Mouse (Mus musculus): Measurements from ENCODE around the gene Mtfr1l. TPM values are rescaled to one million over a fixed set of nuclear protein-coding genes. Genes with fewer than 3 reads are reported as not detected.
A peak's percentile ranks its signal among the peaks of the same experiment; 100 is the strongest.
"Not testable (repeated sequence)": the region's sequence is repeated elsewhere in the genome, so short reads cannot be mapped to it uniquely, and the experiment has no call there.

Gene Mtfr1l
- polyA plus RNA-seq, 1 experiment from 2014 or later: 147 TPM

DNA sequence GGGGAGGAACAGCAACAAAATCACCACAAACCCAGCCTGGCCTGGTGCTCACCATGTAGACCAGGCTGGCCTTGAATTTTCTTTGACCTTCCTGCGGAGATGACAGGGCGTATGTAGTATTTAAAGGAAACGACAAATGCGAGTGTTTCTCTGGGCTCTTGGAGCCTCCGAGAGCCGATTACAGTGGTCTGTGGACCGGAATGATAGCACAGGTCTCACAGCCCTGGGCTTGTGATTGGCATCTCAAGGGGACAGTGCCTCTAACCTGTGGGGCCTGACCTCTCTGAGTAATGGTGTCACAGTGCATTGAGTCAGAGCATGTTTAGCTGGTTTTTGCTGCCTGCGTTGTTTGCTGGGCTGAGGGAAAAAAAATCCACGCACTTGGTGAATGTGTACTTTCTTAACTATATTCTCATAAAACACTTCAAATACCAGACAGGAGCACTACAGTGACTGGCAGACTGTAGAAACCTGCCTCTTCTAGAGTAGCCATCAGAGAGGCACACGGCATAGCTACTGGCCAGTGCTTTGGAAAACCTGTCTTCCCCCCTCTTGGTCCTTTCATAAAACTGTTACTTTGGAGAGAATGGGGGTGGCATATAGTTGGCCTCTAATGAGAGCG, 20.8 kb downstream of the Mtfr1l start:
- H3K4me2 ChIP-seq: no peak overlapping the region

DNA sequence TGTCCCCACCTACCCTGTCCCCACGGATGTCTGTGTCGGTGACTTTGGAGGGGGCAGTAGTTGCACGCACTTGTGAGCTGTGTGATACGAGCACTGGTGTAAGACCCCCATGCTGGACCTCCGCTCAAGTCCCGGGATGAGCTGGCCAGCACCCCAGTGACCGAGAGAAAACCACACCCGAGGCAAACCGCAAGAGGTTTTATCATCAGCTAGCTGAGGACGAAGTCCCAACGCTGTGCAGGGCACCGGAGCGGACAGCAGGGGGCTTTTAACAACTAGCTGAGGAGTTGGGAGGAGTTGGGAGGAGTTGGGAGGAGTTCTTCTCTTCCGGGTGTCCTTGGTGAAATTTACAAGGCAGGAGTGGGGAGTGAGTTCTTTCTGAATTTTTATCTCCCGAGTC, 22.4 kb downstream of the Mtfr1l start:
- no peak for ATAC-seq (replicated peaks; ENCODE audit: insufficient number of reproducible peaks, insufficient read depth, low FRiP score, low read depth)
- Histone ChIP-seq H3K9ac (no peak overlapping the region), H3K27ac (peak overlapping the region; percentile 68; the same call in 1 of the 2 replicates), H3K4me2 (peak overlapping the region; percentile 53), H3K36me3 (no peaks in the 10 kb centered on the region), H3K9me3 (replicated peaks) (no peaks in the 10 kb centered on the region), H3K4me1 (replicated peaks) (peaks cover 52% of the 10 kb centered on the region), H3K27me3 (no peaks in the 10 kb centered on the region), H3K4me3 (peak overlapping the region; percentile 29)
- WGBS: 13% methylated on average over 15 of the region's 15 CpGs

More for the DNA sequence above, 20.8 kb downstream of the Mtfr1l start:
- no peaks in the 10 kb centered on the region for H3K27me3 ChIP-seq
- H3K36me3 ChIP-seq: no peaks in the 10 kb centered on the region
- H3K9me3 ChIP-seq (replicated peaks): no peaks in the 10 kb centered on the region
- no peak overlapping the region for H3K27ac ChIP-seq
- 85% methylated on average over 11 of the region's 11 CpGs for WGBS
- ATAC-seq (replicated peaks; ENCODE audit: insufficient number of reproducible peaks, insufficient read depth, low FRiP score, low read depth): no peak
- no peak overlapping the region for H3K4me3 ChIP-seq
- peaks cover 60% of the 10 kb centered on the region for H3K4me1 ChIP-seq (replicated peaks)
- no peak overlapping the region for H3K9ac ChIP-seq

DNA sequence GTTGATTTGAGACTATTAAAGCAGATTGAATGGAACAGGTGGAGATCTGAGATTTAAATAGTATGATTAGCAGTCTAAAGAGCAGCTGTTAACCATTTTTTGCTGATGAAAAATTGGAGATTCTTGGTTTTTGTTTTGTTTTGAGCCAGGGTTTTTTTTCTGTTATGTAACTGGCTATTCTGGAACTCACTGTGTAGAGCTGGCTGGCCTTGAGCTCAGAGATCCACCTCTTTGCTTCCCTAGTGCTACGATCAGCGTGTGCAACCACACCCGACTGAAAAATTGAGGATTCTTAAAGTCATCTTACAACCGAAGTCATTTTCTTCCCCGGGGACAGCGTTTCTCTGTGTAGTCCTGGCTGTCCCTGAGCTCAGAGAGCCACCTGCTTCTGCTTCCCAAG, 23.5 kb downstream of the Mtfr1l start:
- peak overlapping the region; percentile 70; the same call in 1 of the 2 replicates for H3K9ac ChIP-seq
- H3K9me3 ChIP-seq (replicated peaks): no peaks in the 10 kb centered on the region
- peak overlapping the region; percentile 75 for H3K4me3 ChIP-seq
- no peaks in the 10 kb centered on the region for H3K27me3 ChIP-seq
- H3K27ac ChIP-seq: no peak overlapping the region
- peak overlapping the region; percentile 97 for H3K4me2 ChIP-seq
- 65% methylated on average over 6 of the region's 6 CpGs for WGBS
- ATAC-seq (replicated peaks; ENCODE audit: insufficient number of reproducible peaks, insufficient read depth, low FRiP score, low read depth): no peak
- peaks cover 41% of the 10 kb centered on the region for H3K4me1 ChIP-seq (replicated peaks)
- H3K36me3 ChIP-seq: no peaks in the 10 kb centered on the region

DNA sequence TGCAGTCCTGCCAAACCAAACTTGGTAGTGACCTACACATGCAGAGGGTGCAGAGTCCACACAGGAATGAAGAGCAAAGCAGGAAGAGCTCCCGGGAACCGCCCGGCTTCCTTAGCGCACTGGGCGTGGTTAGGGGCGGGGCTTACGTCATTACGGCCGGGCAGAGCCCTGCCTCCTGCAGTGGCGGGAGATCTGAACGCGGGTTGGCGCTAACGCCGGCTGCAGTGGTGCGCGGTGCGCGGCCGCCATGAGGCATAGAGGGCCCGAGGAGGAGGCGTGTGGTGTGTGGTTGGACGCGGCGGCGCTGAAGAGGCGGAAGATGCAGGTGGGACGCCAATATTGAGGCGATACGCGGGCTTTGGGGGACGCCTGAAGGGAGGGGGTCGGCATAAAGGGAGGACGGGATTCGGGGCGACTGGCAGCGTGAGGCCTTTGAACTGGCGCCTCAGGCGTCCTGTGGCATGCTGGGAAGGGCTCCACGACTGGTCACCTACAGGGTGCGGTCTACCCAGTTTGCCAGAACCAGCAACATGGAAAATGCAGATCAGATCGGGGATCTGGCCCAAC, 24.3 kb downstream of the Mtfr1l start, which contains the start of gene Aunip:
Gene Aunip, plus strand, starts transcription at position 155 of the 567 bp plus-strand sequence.
- peak; percentile 91 for ATAC-seq (replicated peaks; ENCODE audit: insufficient number of reproducible peaks, insufficient read depth, low FRiP score, low read depth)

DNA sequence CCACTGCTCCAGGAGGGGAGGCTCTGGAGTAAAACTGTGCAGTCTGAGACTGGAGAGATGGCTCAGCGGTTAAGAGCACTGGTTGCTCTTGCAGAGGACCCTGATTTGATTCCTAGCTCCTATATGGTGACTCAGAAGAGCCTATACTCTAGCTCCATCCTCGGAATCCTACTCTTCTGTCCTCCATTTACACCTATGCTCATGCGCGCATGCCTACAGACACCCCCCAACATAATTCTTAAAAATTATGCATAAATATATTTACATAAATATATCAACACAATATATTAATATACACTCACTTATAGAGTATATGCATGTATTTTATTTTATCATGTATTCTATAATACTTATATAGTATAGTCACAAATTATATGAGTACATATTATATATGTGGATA, 24.8 kb downstream of the Mtfr1l start:
- peak overlapping the region; percentile 97 for H3K4me2 ChIP-seq
- peaks cover 31% of the 10 kb centered on the region for H3K4me1 ChIP-seq (replicated peaks)
- peak overlapping the region; percentile 75 for H3K4me3 ChIP-seq
- no peaks in the 10 kb centered on the region for H3K27me3 ChIP-seq
- no peak for ATAC-seq (replicated peaks; ENCODE audit: insufficient number of reproducible peaks, insufficient read depth, low FRiP score, low read depth)
- no peaks in the 10 kb centered on the region for H3K9me3 ChIP-seq (replicated peaks)
- no peak overlapping the region for H3K27ac ChIP-seq
- WGBS: 78% methylated on average over 4 of the region's 4 CpGs
- H3K36me3 ChIP-seq: no peaks in the 10 kb centered on the region
- H3K9ac ChIP-seq: no peak overlapping the region

More for the DNA sequence above, 24.3 kb downstream of the Mtfr1l start, which contains the start of gene Aunip:
- H3K36me3 ChIP-seq: no peaks in the 10 kb centered on the region
- peak within 1 kb of the TSS; percentile 51 for H3K27ac ChIP-seq
- H3K4me2 ChIP-seq: peak within 1 kb of the TSS; percentile 97
- no peaks in the 10 kb centered on the region for H3K9me3 ChIP-seq (replicated peaks)
- H3K4me1 ChIP-seq (replicated peaks): peaks cover 37% of the 10 kb centered on the region
- WGBS: under 1% methylated on average over 42 of the region's 42 CpGs
- no peaks in the 10 kb centered on the region for H3K27me3 ChIP-seq
- peak within 1 kb of the TSS; percentile 70 for H3K9ac ChIP-seq
- peak within 1 kb of the TSS; percentile 75 for H3K4me3 ChIP-seq

DNA sequence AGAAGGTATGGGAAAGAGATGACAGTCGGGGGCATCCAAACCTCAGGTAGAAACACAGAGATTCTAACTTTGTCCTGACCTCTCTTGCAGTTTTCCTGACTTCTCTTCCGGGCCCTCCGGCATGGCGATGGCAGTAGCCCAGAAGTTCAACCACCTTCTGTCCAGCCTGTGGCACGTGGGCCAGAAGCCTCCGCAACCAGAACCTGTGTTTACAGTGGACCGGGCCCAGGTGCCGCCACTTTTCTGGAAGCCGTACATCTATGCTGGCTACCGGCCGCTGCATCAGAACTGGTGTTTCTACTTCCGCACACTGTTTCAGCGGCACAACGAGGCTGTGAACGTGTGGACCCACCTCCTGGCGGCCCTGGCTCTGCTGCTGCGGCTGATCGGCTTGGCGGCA, 28.5 kb downstream of the Mtfr1l start:
- Histone ChIP-seq H3K9me3 (replicated peaks) (no peaks in the 10 kb centered on the region), H3K4me3 (no peak overlapping the region), H3K4me1 (replicated peaks) (peaks cover 13% of the 10 kb centered on the region), H3K4me2 (no peak overlapping the region), H3K9ac (no peak overlapping the region), H3K27me3 (no peaks in the 10 kb centered on the region), H3K27ac (no peak overlapping the region), H3K36me3 (no peaks in the 10 kb centered on the region)
- ATAC-seq (replicated peaks; ENCODE audit: insufficient number of reproducible peaks, insufficient read depth, low FRiP score, low read depth): no peak
- 90% methylated on average over 19 of the region's 19 CpGs for WGBS

DNA sequence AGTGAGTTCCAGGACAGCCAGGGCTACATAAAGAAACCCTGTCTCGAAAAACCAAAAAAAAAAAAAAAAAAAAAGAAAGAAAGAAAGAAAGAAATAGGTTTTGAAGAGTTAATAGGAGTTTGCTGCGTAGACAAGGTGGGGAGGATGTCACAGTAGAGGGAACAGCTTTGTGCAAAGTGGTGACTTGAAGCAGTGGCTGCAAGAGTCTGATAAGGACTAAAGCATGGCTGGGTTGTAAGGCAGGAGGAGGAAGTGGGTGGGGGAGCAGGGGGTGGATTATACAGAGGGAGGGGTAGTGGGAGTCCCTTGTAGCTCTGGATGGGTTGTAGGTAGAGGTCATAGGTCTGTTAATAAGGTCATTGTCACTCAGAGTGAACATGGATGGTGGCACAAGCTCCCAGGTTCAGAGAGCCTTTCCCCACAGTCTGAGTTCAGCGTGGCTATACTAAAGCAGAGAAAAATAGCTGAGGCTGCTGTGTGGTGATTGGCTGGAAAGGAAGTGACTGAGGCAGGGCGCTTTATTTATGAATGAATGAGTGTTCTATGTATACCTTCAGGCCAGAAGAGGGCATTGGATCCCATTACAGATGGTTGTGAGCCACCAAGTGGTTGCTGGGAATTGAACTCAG, 29.1 kb downstream of the Mtfr1l start:
- H3K36me3 ChIP-seq: no peaks in the 10 kb centered on the region
- H3K9ac ChIP-seq: no peak overlapping the region
- WGBS: 70% methylated on average over 3 of the region's 4 CpGs
- H3K4me3 ChIP-seq: no peak overlapping the region
- H3K27ac ChIP-seq: no peak overlapping the region
- H3K9me3 ChIP-seq (replicated peaks): no peaks in the 10 kb centered on the region
- no peak overlapping the region for H3K4me2 ChIP-seq
- ATAC-seq (replicated peaks; ENCODE audit: insufficient number of reproducible peaks, insufficient read depth, low FRiP score, low read depth): no peak
- H3K27me3 ChIP-seq: no peaks in the 10 kb centered on the region
- H3K4me1 ChIP-seq (replicated peaks): peaks cover 7% of the 10 kb centered on the region

DNA sequence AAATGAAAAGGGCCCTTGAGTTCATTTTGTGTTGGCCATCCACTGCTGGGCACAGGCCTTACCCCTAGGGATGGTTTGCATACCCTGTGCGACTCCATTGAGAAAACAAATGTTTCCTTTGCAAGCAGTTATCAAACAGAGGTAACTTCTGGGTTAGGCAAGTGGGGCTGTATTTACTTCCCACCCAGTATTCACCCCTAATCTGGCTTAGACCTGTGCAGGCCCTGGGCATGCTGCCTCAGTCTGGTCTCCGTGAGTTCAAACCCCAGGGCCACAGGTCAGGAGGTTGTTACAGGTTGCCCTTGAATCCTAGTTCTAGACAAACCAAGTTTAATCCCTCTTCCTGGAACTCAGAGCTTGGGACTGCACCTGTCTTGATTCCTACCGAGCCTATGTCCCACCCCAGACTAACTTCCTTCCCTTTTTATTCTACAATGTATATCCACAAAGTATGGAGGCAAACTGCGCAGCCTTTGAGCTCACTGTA, 29.8 kb downstream of the Mtfr1l start:
- peaks cover 2% of the 10 kb centered on the region; the same call in 1 of the 2 replicates for H3K4me1 ChIP-seq (replicated peaks)
- WGBS: 81% methylated on average over 4 of the region's 4 CpGs

DNA sequence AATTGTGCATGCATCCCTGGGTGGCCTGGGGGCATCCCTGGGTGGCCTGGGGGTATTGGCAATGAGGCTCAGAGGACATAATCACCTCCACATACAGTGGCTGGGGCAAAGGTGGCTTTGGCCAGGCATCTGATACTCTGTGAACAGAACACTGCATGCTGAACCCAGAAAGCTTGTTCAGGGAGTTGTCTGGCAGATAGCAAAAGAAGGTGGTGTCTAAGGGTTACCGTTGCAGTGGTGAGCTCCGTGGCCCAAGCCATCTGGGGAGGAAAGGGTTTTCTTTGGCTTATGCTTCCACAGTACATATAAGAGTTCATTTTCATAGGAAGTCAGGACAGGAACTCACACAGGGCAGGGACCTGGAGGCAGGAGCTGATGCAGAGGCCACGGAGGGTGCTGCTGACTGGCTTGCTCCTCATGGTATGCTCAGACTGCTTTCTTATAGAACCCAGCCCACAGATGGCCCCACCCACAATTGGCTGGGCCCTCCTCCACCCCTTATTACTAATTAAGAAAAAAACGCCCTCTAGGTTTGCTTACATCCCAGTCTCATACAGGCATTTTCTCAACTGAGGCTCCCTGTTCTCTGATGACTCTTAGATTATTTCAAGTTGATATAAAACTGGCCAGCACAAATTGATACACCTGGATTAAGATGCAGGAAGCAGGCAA, 31.4 kb downstream of the Mtfr1l start:
- WGBS: 69% methylated on average over 4 of the region's 4 CpGs
- H3K4me1 ChIP-seq (replicated peaks): no peaks in the 10 kb centered on the region; the same call in 1 of the 2 replicates
- no peaks in the 10 kb centered on the region for H3K36me3 ChIP-seq
- no peaks in the 10 kb centered on the region for H3K27me3 ChIP-seq
- no peak overlapping the region for H3K27ac ChIP-seq
- H3K9ac ChIP-seq: no peak overlapping the region
- no peaks in the 10 kb centered on the region for H3K9me3 ChIP-seq (replicated peaks)
- no peak overlapping the region for H3K4me2 ChIP-seq
- ATAC-seq (replicated peaks; ENCODE audit: insufficient number of reproducible peaks, insufficient read depth, low FRiP score, low read depth): no peak
- no peak overlapping the region for H3K4me3 ChIP-seq

More for the DNA sequence above, 29.8 kb downstream of the Mtfr1l start:
- Histone ChIP-seq H3K9ac (no peak overlapping the region), H3K27me3 (no peaks in the 10 kb centered on the region), H3K9me3 (replicated peaks) (no peaks in the 10 kb centered on the region), H3K4me3 (no peak overlapping the region), H3K4me2 (no peak overlapping the region), H3K36me3 (no peaks in the 10 kb centered on the region), H3K27ac (no peak overlapping the region)
- no peak for ATAC-seq (replicated peaks; ENCODE audit: insufficient number of reproducible peaks, insufficient read depth, low FRiP score, low read depth)

DNA sequence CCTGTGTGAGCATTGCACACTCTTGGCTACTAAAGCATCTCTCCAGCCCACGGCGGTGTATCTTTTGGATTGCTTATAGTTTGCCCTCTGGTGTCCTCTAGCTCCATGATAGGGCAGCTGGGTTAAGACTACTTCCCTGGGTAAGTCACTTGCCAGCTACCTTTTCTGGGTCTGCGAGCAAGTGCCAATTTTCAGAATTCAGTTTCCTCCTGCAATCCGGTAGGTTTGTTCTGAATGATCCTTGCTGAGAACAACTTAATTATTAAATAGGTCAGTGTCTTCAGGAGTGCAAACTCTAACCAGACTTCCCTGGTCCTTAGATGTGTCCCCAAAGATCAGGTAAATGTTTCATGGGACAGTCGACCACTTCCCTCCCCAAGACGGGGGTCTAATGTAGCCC, 34.1 kb downstream of the Mtfr1l start:
- Histone ChIP-seq H3K9ac (no peak overlapping the region), H3K9me3 (replicated peaks) (no peaks in the 10 kb centered on the region), H3K27me3 (no peaks in the 10 kb centered on the region), H3K4me2 (no peak overlapping the region), H3K36me3 (no peaks in the 10 kb centered on the region), H3K27ac (no peak overlapping the region), H3K4me1 (replicated peaks) (peaks cover 27% of the 10 kb centered on the region), H3K4me3 (no peak overlapping the region)
- 88% methylated on average over 6 of the region's 6 CpGs for WGBS
- ATAC-seq (replicated peaks; ENCODE audit: insufficient number of reproducible peaks, insufficient read depth, low FRiP score, low read depth): no peak

DNA sequence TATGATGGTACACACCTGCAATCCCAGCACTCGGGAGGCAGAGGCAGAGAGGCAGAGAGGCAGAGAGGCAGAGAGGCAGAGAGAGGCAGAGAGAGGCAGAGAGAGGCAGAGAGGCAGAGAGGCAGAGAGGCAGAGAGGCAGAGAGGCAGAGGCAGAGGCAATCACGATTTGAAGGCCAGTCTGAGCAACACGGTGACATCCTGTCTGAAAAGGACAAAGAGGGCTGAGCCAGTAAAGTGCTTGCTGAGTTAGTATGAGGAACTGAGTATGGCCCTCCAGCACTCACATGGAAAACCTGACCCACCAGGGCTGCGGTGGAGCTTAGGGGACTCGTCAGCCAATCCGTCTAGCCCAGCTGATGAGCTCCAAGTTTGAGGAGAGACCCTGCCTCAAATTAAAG, 36.2 kb downstream of the Mtfr1l start:
- H3K9ac ChIP-seq; H3K9me3 ChIP-seq (replicated peaks); H3K4me2 ChIP-seq; H3K27ac ChIP-seq; ATAC-seq (replicated peaks; ENCODE audit: insufficient number of reproducible peaks, insufficient read depth, low FRiP score, low read depth); H3K27me3 ChIP-seq; H3K4me3 ChIP-seq; H3K36me3 ChIP-seq: not testable (repeated sequence)
- H3K4me1 ChIP-seq (replicated peaks): peaks cover 46% of the 10 kb centered on the region
- WGBS: 79% methylated on average over 6 of the region's 6 CpGs
